Mouse (Mus musculus) forebrain, embryonic 13.5 days (tissue): Measurements from ENCODE around the gene Wipf2. TPM values are rescaled to one million over a fixed set of nuclear protein-coding genes. Genes with fewer than 3 reads are reported as not detected.

Experiments
- ATAC-seq: fragments of 200-750 bp; cut with Nextera tagmentation; 2 replicates; pipeline ENCODE4 v1.8.0; 2017
- H3K27ac ChIP-seq: fragments of 300-500 bp; sonication (generic); 2 replicates; pipeline ENCODE4 v1.5.1; 2015; ENCODE audit warnings: inconsistent platforms, mild to moderate bottlenecking, moderate library complexity
- H3K27me3 ChIP-seq: fragments of 300-500 bp; sonication (generic); 2 replicates; pipeline ENCODE4 v1.6.1; 2015; ENCODE audit warnings: mild to moderate bottlenecking, inconsistent platforms
- H3K36me3 ChIP-seq: fragments of 300-500 bp; sonication (generic); 2 replicates; pipeline ENCODE4 v1.6.1; 2015; ENCODE audit warnings: mild to moderate bottlenecking, inconsistent platforms; ENCODE audit not compliant: poor library complexity, severe bottlenecking
- H3K4me1 ChIP-seq: fragments of 300-500 bp; sonication (generic); 2 replicates; pipeline ENCODE4 v1.6.1; 2015; ENCODE audit warnings: inconsistent platforms
- H3K4me2 ChIP-seq: fragments of 300-500 bp; sonication (generic); 2 replicates; pipeline ENCODE4 v1.6.1; 2015; ENCODE audit warnings: inconsistent platforms, mild to moderate bottlenecking, moderate library complexity
- H3K4me3 ChIP-seq: fragments of 300-500 bp; sonication (generic); 2 replicates; pipeline ENCODE4 v1.5.1; 2015; ENCODE audit warnings: mild to moderate bottlenecking, inconsistent platforms
- H3K9ac ChIP-seq: fragments of 300-500 bp; sonication (generic); 2 replicates; pipeline ENCODE4 v1.6.1; 2015; ENCODE audit warnings: mild to moderate bottlenecking, inconsistent platforms
- H3K9me3 ChIP-seq: fragments of 300-500 bp; sonication (generic); replicated peaks from 2 replicates; pipeline ENCODE4 v1.6.1; 2016; ENCODE audit warnings: inconsistent platforms
- WGBS: fragments of 180-500 bp; shearing (Covaris S2); methylation state at CpG from one replicate; pipeline ENCODE4 v1.1.7; 2015; 5-methylcytosine and 5-hydroxymethylcytosine counted together
- polyA plus RNA-seq: library from polyadenylated mRNA; unstranded; fragments of >200 nt; fragmentation: Nextera tagmentation; extraction: Ambion mirVana; gene quantifications from 2 replicates; pipeline ENCODE4 v1.2.1, GENCODE M21; 2015

Wipf2 gene
- polyA plus RNA-seq, 1 experiment from 2014 or later, result 5.0 TPM

GRCm38 (mm10) chr11:98858759-98859731, 4.4 kb upstream of the Wipf2 start:
- peak; percentile 54 for ATAC-seq

GRCm38 (mm10) chr11:98863751-98864429, 452 bp downstream of the Wipf2 start:
- Histone ChIP-seq H3K9ac (peak overlapping the region; percentile 72), H3K4me2 (peak overlapping the region; percentile 75), H3K4me1 (peaks cover 19% of the 10 kb centered on the region), H3K27ac (peak overlapping the region; percentile 94), H3K9me3 (no peaks in the 10 kb centered on the region), H3K27me3 (no peaks in the 10 kb centered on the region), H3K4me3 (peak overlapping the region; percentile 57), H3K36me3 (peaks cover 26% of the 10 kb centered on the region)
- ATAC-seq, result peak; percentile 70
- under 1% methylated on average over 28 of the region's 39 CpGs for WGBS

More at GRCm38 (mm10) chr11:98858759-98859731, 4.4 kb upstream of the Wipf2 start:
- Histone ChIP-seq H3K36me3 (no peaks in the 10 kb centered on the region), H3K27me3 (no peaks in the 10 kb centered on the region), H3K9me3 (no peaks in the 10 kb centered on the region), H3K4me1 (peaks cover 5% of the 10 kb centered on the region; the same call in 1 of the 2 replicates), H3K4me3 (no peak overlapping the region), H3K4me2 (no peak overlapping the region), H3K9ac (no peak overlapping the region), H3K27ac (no peak overlapping the region)
- WGBS, result 34% methylated on average over 14 of the region's 14 CpGs

- WGBS, result 48% methylated on average over 12 of the region's 12 CpGs
- Histone ChIP-seq H3K4me3 (no peak overlapping the region), H3K9me3 (no peaks in the 10 kb centered on the region), H3K9ac (no peak overlapping the region), H3K4me1 (peaks cover 19% of the 10 kb centered on the region), H3K27ac (no peak overlapping the region), H3K27me3 (no peaks in the 10 kb centered on the region), H3K4me2 (no peak overlapping the region), H3K36me3 (peaks cover 38% of the 10 kb centered on the region)
- ATAC-seq, result no peak
These were observed 3.9 kb downstream of the Wipf2 start for GRCm38 (mm10) chr11:98867293-98867692.

DNA sequence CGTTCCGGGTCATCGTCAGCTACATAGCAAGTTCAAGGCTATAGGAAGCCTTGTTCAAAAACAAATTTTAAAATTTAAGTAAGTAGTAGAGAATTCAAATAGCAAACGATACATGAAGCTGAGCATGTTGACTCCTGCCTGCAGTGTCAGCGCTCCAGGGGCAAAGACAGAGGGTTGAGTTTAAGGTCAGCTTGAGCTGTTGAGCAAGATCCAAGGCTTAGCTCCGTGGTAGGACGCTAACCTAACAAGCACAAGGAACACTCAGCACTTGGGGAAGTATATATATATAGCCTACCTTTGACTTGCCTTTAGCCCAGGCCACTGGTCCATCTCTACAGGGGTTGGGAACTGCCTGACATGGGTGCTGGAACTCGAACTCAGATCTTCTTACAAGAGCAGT, 6.5 kb downstream of the Wipf2 start:
- Histone ChIP-seq H3K27ac (no peak overlapping the region), H3K4me2 (no peak overlapping the region), H3K4me1 (peaks cover 6% of the 10 kb centered on the region; the same call in 1 of the 2 replicates), H3K27me3 (no peaks in the 10 kb centered on the region), H3K36me3 (peaks cover 48% of the 10 kb centered on the region), H3K9me3 (no peaks in the 10 kb centered on the region), H3K9ac (no peak overlapping the region), H3K4me3 (no peak overlapping the region)
- 93% methylated on average over 8 of the region's 8 CpGs for WGBS
- no peak for ATAC-seq

GRCm38 (mm10) chr11:98870791-98871190, 7.4 kb downstream of the Wipf2 start:
- H3K36me3 ChIP-seq, result peaks cover 50% of the 10 kb centered on the region
- H3K4me1 ChIP-seq, result peaks cover 6% of the 10 kb centered on the region; the same call in 1 of the 2 replicates
- no peak overlapping the region for H3K9ac ChIP-seq
- WGBS, result 79% methylated on average over 5 of the region's 5 CpGs
- no peaks in the 10 kb centered on the region for H3K27me3 ChIP-seq
- H3K9me3 ChIP-seq, result no peaks in the 10 kb centered on the region
- no peak overlapping the region for H3K4me3 ChIP-seq
- H3K27ac ChIP-seq, result no peak overlapping the region
- no peak for ATAC-seq
- no peak overlapping the region for H3K4me2 ChIP-seq

GRCm38 (mm10) chr11:98871416-98871815, 8.0 kb downstream of the Wipf2 start:
- Histone ChIP-seq H3K9ac (no peak overlapping the region), H3K4me3 (no peak overlapping the region), H3K4me1 (peaks cover 6% of the 10 kb centered on the region; the same call in 1 of the 2 replicates), H3K27me3 (no peaks in the 10 kb centered on the region), H3K27ac (no peak overlapping the region), H3K4me2 (no peak overlapping the region), H3K9me3 (no peaks in the 10 kb centered on the region), H3K36me3 (peaks cover 48% of the 10 kb centered on the region)
- no peak for ATAC-seq
- WGBS, result 61% methylated on average over 4 of the region's 4 CpGs

- Histone ChIP-seq H3K36me3 (peaks cover 43% of the 10 kb centered on the region), H3K27me3 (no peaks in the 10 kb centered on the region), H3K4me3 (no peak overlapping the region), H3K4me1 (peaks cover 6% of the 10 kb centered on the region; the same call in 1 of the 2 replicates), H3K9me3 (no peaks in the 10 kb centered on the region), H3K27ac (no peak overlapping the region), H3K4me2 (no peak overlapping the region), H3K9ac (no peak overlapping the region)
- WGBS, result 75% methylated on average over 4 of the region's 4 CpGs
- no peak for ATAC-seq
These were observed 8.6 kb downstream of the Wipf2 start for GRCm38 (mm10) chr11:98872040-98872439.

DNA sequence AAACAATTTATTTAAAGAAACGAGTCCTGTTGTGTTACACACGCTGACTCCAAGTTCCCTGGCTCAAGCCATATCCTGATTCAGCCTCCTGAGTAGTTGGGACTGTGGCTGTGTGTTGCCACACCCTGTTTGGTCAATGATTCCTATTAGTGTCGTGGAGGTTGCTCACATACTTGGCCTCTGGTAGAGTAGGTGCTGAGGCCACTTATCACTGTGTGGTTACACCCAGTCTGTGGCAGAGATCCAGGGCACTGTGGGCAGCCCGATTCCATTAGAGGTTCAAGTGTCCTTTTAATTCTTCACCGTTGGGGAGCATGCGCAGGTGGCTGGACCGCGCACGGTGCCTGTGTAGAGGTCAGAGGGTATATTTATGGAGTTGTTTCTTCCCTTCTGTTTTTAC, 10.5 kb downstream of the Wipf2 start:
- 93% methylated on average over 9 of the region's 9 CpGs for WGBS
- H3K4me3 ChIP-seq, result no peak overlapping the region
- ATAC-seq, result no peak

GRCm38 (mm10) chr11:98877001-98877400, 13.6 kb downstream of the Wipf2 start:
- Histone ChIP-seq H3K4me3 (no peak overlapping the region), H3K27me3 (no peaks in the 10 kb centered on the region), H3K4me1 (no peaks in the 10 kb centered on the region), H3K9ac (no peak overlapping the region), H3K9me3 (no peaks in the 10 kb centered on the region), H3K27ac (no peak overlapping the region), H3K4me2 (no peak overlapping the region), H3K36me3 (peaks cover 19% of the 10 kb centered on the region)
- 79% methylated on average over 9 of the region's 9 CpGs for WGBS
- ATAC-seq, result no peak

More for the DNA sequence above, 10.5 kb downstream of the Wipf2 start:
- no peaks in the 10 kb centered on the region for H3K9me3 ChIP-seq
- H3K4me2 ChIP-seq, result no peak overlapping the region
- H3K27me3 ChIP-seq, result no peaks in the 10 kb centered on the region
- H3K9ac ChIP-seq, result no peak overlapping the region
- H3K27ac ChIP-seq, result no peak overlapping the region
- H3K4me1 ChIP-seq, result no peaks in the 10 kb centered on the region
- peaks cover 24% of the 10 kb centered on the region for H3K36me3 ChIP-seq

GRCm38 (mm10) chr11:98887703-98888102, 24.3 kb downstream of the Wipf2 start:
- Histone ChIP-seq H3K36me3 (peaks cover 74% of the 10 kb centered on the region), H3K9ac (no peak overlapping the region), H3K4me3 (no peak overlapping the region), H3K27me3 (no peaks in the 10 kb centered on the region), H3K4me1 (peaks cover 7% of the 10 kb centered on the region), H3K4me2 (no peak overlapping the region), H3K27ac (no peak overlapping the region), H3K9me3 (no peaks in the 10 kb centered on the region)
- no peak for ATAC-seq
- 95% methylated on average over 3 of the region's 3 CpGs for WGBS

GRCm38 (mm10) chr11:98889077-98889476, 25.6 kb downstream of the Wipf2 start:
- no peaks in the 10 kb centered on the region for H3K27me3 ChIP-seq
- H3K9me3 ChIP-seq, result no peaks in the 10 kb centered on the region
- H3K4me2 ChIP-seq, result no peak overlapping the region
- peaks cover 88% of the 10 kb centered on the region for H3K36me3 ChIP-seq
- 95% methylated on average over 4 of the region's 4 CpGs for WGBS
- peaks cover 7% of the 10 kb centered on the region for H3K4me1 ChIP-seq
- no peak overlapping the region for H3K9ac ChIP-seq
- ATAC-seq, result no peak
- H3K4me3 ChIP-seq, result no peak overlapping the region
- no peak overlapping the region for H3K27ac ChIP-seq

- no peak overlapping the region for H3K9ac ChIP-seq
- H3K4me3 ChIP-seq, result no peak overlapping the region
- 94% methylated on average over 5 of the region's 5 CpGs for WGBS
- no peak for ATAC-seq
- H3K4me1 ChIP-seq, result peaks cover 7% of the 10 kb centered on the region
- no peak overlapping the region for H3K27ac ChIP-seq
- no peak overlapping the region for H3K4me2 ChIP-seq
- no peaks in the 10 kb centered on the region for H3K27me3 ChIP-seq
- no peaks in the 10 kb centered on the region for H3K9me3 ChIP-seq
- peaks cover 92% of the 10 kb centered on the region for H3K36me3 ChIP-seq
These were observed 26.5 kb downstream of the Wipf2 start for GRCm38 (mm10) chr11:98889977-98890376.
